Mouse (Mus musculus): Measurements from ENCODE around the gene Cxcl2. TPM values are rescaled to one million over a fixed set of nuclear protein-coding genes. Genes with fewer than 3 reads are reported as not detected.
A peak's percentile ranks its signal among the peaks of the same experiment; 100 is the strongest.

Gene Cxcl2
- total RNA-seq, 4 experiments from 2014 or later: 2.3 TPM; not detected in 3

GRCm38 (mm10) chr5:90894231-90894630 is 9.4 kb upstream of the Cxcl2 start:
- no peak for DNase-seq (ENCODE audit: low spot score)

- no peak for DNase-seq (ENCODE audit: low spot score)
Observed at GRCm38 (mm10) chr5:90897429-90897828, 6.2 kb upstream of the Cxcl2 start.

- DNase-seq (ENCODE audit: low spot score): no peak
Observed at GRCm38 (mm10) chr5:90899308-90899707, 4.4 kb upstream of the Cxcl2 start.

- DNase-seq (ENCODE audit: low spot score): peak; percentile 64
Observed at GRCm38 (mm10) chr5:90900147-90900546, 3.5 kb upstream of the Cxcl2 start.

GRCm38 (mm10) chr5:90900688-90901087 is 3.0 kb upstream of the Cxcl2 start:
- no peak for DNase-seq (ENCODE audit: low spot score)

GRCm38 (mm10) chr5:90902380-90903260 is 1.1 kb upstream of the Cxcl2 start:
- DNase-seq (ENCODE audit: low spot score): no peak

- DNase-seq (ENCODE audit: low spot score): peak; percentile 64
Observed at GRCm38 (mm10) chr5:90908983-90909382, 5.3 kb downstream of the Cxcl2 start.

GRCm38 (mm10) chr5:90919495-90919894 is 15.8 kb downstream of the Cxcl2 start:
- no peak for DNase-seq (ENCODE audit: low spot score)

GRCm38 (mm10) chr5:90922958-90923357 is 19.3 kb downstream of the Cxcl2 start:
- no peak for DNase-seq (ENCODE audit: low spot score)

GRCm38 (mm10) chr5:90930546-90930945 is 26.9 kb downstream of the Cxcl2 start:
- DNase-seq (ENCODE audit: low spot score): no peak

- DNase-seq (ENCODE audit: low spot score): peak; percentile 78
Observed at GRCm38 (mm10) chr5:90930971-90931851, 27.5 kb downstream of the Cxcl2 start, which contains the start of gene Mthfd2l. Gene Mthfd2l (plus strand): TSS chr5:90931117.

- no peak for DNase-seq (ENCODE audit: low spot score)
Observed at GRCm38 (mm10) chr5:90931911-90932310, 28.2 kb downstream of the Cxcl2 start.

GRCm38 (mm10) chr5:90936706-90937105 is 33.0 kb downstream of the Cxcl2 start:
- DNase-seq (ENCODE audit: low spot score): no peak

- DNase-seq (ENCODE audit: low spot score): no peak
Observed at GRCm38 (mm10) chr5:90945453-90945852, 41.8 kb downstream of the Cxcl2 start.

- no peak for DNase-seq (ENCODE audit: low spot score)
Observed at GRCm38 (mm10) chr5:90949499-90949898, 45.8 kb downstream of the Cxcl2 start.

GRCm38 (mm10) chr5:90951475-90951874 is 47.8 kb downstream of the Cxcl2 start:
- DNase-seq (ENCODE audit: low spot score): peak; percentile 16

- DNase-seq (ENCODE audit: low spot score): no peak
Observed at GRCm38 (mm10) chr5:90952731-90953481, 49.2 kb downstream of the Cxcl2 start.
